Mouse (Mus musculus) cerebellum, adult 18-20 months (tissue): ENCODE results near the gene Gm20388.
"Not testable (repeated sequence)": the region's sequence is repeated elsewhere in the genome, so short reads cannot be mapped to it uniquely, and the experiment has no call there.

Experiments
- DNase-seq, 2 experiments: peaks; one replicate each; pipeline ENCODE4 v3.0.0; 2021

Gene Gm20388

GRCm38 (mm10) chr8:120698426-120698825, 787.8 kb downstream of the Gm20388 start:
- DNase-seq, result no peak

DNA sequence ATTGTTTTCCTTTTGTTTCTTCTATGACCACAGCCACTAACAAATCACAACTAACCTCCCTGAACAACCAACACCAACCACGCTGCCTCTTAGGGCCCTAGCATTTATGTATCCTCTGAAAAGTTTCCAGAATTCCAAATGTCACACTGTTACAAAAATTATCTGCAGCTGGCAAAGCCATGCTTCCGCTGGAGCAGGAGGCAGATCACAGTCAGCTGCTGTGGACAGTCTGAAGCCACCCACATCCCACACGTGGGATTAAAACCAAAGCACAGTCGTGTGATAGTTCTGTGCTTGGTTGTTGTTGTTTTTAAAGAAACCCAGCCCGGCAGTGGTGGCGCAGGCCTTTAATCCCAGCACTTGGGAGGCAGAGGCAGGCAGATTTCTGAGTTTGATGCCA, 788.4 kb downstream of the Gm20388 start:
- no peak for DNase-seq

GRCm38 (mm10) chr8:120699565-120699964, 788.9 kb downstream of the Gm20388 start:
- no peak for DNase-seq

- DNase-seq, result no peak
These were observed 789.4 kb downstream of the Gm20388 start for GRCm38 (mm10) chr8:120700053-120700452.

- peak; percentile 17 to 26 for DNase-seq
These were observed 791.3 kb downstream of the Gm20388 start for GRCm38 (mm10) chr8:120701758-120702465.

DNA sequence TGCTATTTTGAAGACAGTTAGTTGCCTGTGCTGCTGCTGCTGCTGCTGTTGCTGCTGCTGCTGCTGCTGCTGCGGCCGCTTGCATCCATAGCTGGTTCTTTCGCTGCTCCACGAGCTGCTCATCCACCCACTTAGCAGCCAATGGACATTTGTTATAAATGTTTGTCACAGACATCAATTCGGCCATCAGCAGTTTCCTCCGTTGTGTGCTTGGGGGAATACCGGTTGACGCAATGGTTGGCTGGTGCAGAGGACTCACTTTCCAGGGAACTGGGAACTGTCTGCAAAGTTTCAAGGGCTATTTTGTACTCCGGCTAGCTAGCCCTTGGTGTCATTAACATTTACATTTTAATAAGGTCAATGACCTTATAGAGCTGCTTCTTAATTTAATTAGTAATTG, 793.6 kb downstream of the Gm20388 start:
- no peak for DNase-seq

GRCm38 (mm10) chr8:120705163-120705562, 794.5 kb downstream of the Gm20388 start:
- no peak for DNase-seq

DNA sequence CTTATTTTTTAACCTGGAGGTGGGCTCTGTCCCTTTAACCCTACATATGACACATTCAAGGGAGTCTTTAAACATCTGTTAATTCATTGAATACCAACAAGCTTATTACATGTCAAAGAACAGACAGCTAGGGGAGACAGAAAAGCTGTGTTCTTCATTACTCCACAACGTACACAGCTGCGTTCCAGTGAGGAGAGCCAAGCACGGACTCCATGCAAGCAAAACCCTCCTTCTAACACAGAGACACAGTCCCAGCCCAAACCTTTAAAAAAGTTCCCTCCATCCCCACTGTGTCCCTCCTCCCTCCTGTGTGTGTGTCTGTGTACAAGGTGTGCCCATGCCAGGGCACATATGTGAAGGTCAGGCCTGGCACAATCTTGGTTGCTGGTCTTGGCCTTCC, 795.6 kb downstream of the Gm20388 start:
- no peak for DNase-seq

GRCm38 (mm10) chr8:120709176-120709575, 798.5 kb downstream of the Gm20388 start:
- no peak for DNase-seq

DNA sequence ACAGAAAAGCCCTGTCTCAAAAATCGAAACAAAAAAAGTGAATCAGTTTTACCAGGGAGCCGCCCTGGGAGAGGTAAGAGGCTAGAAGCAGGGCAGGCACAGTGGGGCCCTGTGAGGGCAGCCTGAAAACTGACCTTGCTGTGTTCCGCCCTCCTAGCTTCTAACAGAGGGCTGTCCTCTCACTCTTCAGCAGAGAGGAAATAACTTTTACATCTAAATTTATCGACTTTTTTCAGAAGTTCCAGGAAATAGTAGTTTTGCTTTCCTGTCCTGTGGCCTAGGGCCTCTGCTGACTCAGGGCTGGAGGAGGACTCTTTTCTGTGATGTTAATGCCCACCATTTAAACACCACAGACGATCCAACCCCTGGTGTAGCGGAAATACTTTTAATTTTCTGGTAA, 804.6 kb downstream of the Gm20388 start:
- DNase-seq, result no peak

DNA sequence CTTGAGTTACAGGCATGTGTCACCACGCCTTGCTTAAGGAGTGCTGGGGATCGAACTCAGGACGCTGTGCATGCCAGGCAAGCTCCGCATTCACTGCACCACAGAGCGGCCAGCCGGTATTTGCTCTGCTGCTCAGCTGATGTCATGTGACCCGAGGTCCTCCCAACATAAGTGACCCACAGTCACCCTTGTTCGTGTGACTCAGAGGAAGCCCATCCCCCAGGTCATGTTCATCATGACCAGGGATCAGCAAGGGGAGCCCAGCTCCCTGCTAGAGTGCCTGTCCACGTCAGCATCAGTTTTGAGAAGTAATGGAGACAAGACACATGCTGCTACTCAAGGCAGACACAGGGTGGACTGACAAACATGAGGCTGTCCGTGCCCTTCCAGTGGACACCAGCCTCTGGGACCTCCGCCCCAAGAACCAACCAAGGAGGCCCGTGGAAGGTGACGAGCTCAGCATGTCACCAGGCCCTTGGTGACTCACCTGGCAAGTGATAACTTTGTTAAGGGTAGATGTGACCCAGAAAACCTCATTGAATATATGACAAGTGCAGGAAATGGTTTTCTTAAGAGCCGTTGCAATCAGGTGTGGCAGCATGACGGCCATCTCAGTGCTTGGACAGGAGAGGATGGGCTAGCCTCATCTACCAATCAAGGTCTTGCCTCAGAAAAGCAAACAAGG, 805.5 kb downstream of the Gm20388 start:
- no peak for DNase-seq

GRCm38 (mm10) chr8:120719586-120720236, 809.1 kb downstream of the Gm20388 start:
- no peak for DNase-seq

- DNase-seq, result no peak
These were observed 812.4 kb downstream of the Gm20388 start for GRCm38 (mm10) chr8:120723025-120723424.

DNA sequence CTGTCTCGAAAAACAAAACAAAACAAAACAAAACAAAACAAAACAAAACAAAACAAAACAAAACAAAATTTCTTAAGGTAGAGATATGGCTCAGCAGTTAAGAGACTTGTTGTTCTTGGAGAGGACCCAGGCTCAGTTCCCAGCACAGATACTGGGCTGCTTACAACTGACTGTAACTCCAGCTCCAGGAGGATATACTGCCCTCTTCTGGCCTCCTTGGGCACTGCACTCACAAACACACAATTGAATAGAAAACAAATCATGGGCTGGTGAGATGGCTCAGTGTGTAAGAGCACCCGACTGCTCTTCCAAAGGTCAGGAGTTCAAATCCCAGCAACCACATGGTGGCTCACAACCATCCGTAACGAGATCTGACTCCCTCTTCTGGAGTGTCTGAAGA, 813.5 kb downstream of the Gm20388 start:
- DNase-seq, result not testable (repeated sequence)

GRCm38 (mm10) chr8:120724816-120725575, 814.4 kb downstream of the Gm20388 start:
- DNase-seq, result no peak

GRCm38 (mm10) chr8:120725576-120725950, 814.9 kb downstream of the Gm20388 start:
- DNase-seq, result no peak

GRCm38 (mm10) chr8:120726051-120726450, 815.4 kb downstream of the Gm20388 start:
- no peak for DNase-seq

GRCm38 (mm10) chr8:120728488-120729160, 818.0 kb downstream of the Gm20388 start:
- no peak for DNase-seq

GRCm38 (mm10) chr8:120731582-120731981, 820.9 kb downstream of the Gm20388 start:
- no peak for DNase-seq

- DNase-seq, result no peak
These were observed 821.4 kb downstream of the Gm20388 start for GRCm38 (mm10) chr8:120732068-120732467.

GRCm38 (mm10) chr8:120735770-120736481, 825.3 kb downstream of the Gm20388 start, which contains the start of gene Irf8:
TSS of gene Irf8 (plus strand) at chr8:120736358.
- peak; percentile 15 to 49 for DNase-seq

DNA sequence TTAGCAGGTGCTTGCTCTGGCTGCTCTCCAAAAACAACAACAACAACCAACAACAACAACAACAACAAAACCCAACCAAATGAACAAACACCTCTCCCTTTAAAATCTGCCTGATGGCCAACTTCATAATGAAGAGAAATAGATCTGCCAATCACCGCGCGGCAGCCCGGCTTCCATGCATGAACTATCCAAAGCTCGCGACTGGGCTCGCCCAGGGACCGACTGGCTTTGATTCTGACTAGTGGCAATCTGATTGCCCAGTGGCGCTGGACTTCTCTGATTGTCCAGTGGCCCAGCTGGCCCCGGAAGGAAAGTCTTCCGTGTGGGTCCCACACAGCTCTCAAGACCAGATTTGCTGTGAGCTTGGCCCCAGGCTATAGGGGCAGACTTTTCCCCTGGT, 825.8 kb downstream of the Gm20388 start:
- DNase-seq, result peak in 1 of 2 experiments; percentile 10
